Mouse (Mus musculus) gastrocnemius, adult 18-20 months (tissue): ENCODE results near the gene Adamts15. TPM values are rescaled to one million over a fixed set of nuclear protein-coding genes. Genes with fewer than 3 reads are reported as not detected.

ENCODE experiments used
- DNase-seq: peaks from one replicate; pipeline ENCODE4 v3.0.0; 2021; ENCODE audit warnings: low spot score
- total RNA-seq, 2 experiments: library from RNA; stranded (reverse); gene quantifications; 2 replicates each; pipeline ENCODE4 v1.2.3; 2021

Adamts15 gene
- total RNA-seq, 2 experiments from 2014 or later: 1.3 to 3.4 TPM

DNA sequence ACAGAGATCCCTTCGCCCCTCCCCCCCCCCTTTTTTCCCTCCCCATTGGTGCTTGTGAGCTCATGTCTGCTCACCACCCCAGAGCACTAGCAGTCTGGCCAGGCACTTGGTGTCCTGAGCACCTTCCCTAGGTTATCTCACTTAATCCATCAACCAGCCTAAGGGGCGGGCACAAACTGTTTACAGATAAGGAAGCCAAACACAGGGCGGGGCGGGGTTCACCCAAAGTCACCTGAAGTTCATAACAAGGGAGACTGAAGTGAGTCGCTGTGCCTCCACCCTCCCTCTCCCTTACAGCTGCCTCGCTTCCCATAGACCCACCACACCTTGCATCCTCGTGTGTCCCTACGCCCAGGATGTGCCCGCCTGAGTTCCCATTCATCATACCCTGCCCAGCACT lies 41.7 kb downstream of the Adamts15 start:
- no peak for DNase-seq

DNA sequence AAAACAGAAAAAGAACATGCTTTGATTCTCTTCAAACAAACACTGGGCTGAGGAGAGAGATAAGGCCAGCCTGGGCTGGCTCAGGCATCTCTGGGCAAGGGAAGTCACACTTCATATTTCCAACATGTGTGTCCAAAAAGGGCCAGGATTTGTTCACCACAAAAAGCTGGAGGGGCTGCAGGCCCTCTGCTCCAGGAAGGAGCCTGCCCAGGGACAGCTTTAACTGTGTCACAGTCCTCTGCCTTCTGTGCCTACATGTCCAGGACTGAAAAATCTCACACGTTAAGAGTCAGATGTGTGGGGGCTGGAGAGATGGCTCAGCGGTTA lies 42.3 kb downstream of the Adamts15 start:
- no peak for DNase-seq

DNA sequence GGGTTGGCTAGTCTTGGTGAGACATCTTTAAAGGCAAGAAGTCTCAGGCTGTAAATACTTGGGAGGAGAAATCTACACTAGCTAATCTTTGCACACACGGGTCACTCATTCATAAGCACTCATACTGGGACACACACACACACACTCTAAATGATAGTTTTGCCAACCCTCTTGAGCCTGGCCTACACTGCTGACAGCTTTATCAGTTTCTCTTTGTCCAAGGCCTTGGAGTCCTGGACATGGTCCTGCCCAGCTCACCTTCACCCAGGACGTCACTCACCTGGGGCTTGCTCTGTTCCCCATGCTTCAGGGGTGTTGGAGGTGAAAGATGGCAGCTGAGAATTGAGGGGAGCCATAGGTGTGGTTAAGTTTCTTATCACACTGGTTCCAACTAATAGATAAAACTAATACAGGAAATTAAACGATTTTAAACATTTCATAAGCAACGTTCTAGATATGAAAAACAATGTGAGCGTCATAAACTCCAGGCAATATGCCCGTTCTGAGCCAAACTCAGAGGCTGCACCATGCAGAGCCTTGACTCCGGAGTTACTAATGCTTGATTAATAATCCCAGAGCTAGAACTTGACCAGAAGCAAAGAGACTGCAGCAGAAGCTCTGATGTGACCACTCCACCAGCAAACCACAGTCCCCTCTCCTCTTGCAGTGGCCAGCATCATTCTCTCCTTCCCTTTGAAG lies 42.9 kb downstream of the Adamts15 start:
- DNase-seq: no peak

DNA sequence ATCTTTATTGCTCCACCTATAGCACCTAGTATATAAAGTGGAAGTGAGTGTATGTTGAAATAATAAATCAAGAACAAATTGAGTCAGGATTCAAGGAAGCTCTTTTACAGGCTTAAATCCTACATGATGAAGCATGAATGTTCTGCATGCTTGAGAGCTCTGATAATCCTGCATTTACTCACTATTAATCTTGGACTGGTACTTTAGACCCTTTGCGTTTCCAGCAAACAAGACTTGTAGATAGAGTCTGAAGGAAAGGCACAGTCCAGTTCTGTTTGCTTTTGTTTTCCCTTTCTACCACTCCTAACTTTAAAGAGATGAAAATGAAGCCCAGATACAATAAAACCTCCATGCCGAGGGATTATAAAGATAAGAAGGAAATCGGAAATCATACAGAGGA lies 45.7 kb downstream of the Adamts15 start:
- no peak for DNase-seq

DNA sequence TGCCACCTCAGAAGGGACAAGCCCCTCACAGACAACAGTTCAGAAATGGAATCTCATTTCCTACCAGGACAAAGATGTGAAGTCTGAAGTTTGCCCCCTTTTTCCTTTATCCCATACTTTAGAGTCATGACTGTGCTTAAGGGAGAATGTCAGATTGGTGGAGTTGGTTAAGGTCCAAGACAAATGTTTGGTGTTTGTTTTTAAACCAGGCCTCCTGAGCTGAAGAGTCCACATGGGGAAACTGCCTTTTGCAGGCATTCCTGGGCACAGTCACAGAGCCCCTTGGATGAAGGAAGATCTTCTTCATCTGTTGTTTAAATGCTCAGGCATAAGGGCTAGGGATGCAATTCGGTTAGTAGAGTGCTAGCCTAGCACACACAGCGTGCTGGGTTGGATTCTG lies 66.4 kb downstream of the Adamts15 start:
- DNase-seq: no peak

DNA sequence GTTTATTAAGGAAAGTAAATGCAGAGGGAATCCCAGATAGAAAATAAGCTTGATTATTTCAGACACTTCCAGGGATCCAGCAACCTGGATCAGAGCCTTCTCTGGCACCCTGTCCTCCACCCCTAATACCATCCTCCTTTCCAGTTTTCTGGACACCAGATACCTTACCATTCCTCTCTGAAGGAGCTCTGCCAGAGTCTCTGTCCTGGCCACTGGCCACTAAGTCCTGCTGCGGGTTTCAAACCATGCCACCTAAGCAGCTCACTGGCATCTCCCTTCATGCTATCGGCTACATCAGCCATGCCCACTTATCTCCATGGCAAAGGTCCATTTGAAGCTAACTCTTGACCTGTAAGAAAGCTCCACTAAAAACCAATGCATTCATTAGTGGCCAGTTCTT lies 70.4 kb downstream of the Adamts15 start:
- no peak for DNase-seq

DNA sequence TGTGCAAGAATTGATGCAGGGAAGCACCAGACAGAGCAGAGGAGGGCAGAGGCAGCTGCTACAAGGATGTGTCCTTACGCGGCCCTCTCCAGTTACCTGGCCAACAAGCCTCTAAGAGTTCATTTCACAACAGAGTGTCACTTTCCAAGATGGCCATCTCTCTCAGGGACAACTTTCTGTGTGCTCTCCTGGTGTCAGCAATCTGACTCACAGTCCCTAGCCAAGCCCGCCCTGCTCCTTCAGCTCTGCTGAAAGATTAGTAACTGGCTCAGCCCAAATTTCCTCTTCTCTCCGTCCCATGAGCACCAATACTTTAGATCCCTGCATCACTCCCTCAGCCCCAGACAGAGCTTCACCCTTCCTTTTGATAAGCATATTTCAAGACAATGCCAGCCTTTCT lies 72.3 kb downstream of the Adamts15 start:
- peak; percentile 6 for DNase-seq

DNA sequence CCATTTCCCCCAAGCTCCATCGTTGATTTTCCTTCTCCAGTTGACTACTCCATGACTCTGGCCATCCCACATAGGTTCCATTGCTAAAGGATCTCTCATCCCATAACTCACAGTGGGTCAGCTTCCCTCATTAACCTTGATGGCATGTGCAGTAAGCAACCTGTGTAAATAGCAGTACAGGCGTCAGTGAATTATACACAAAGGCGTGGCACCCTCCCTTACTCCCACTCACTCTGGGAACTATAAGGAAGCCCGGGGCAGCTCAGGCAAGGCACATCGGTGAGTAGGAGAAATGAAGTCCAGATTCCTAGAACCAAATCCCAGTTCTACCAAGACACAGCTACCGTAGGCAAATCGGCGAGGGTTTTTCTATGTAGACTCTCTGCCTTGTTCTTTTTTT lies 72.8 kb downstream of the Adamts15 start:
- no peak for DNase-seq

Other genes starting within 250 kb of the Adamts15 start
- gene Adamts8, start 20.1 kb upstream of the Adamts15 start, total RNA-seq: 1 to 10 TPM; 1.1 to 3.7 TPM
- 10 to 100 TPM; 65.6 to 66.4 TPM for gene Zbtb44, start 108.2 kb upstream of the Adamts15 start, total RNA-seq
- gene St14, start 209.4 kb upstream of the Adamts15 start, total RNA-seq: under 1 TPM in 1 of 2 experiments, not detected in 1; 0.41 TPM